Mouse (Mus musculus): ENCODE results near the gene Mast4. TPM values are rescaled to one million over a fixed set of nuclear protein-coding genes. Genes with fewer than 3 reads are reported as not detected.

The Mast4 gene
- polyA plus RNA-seq, 1 experiment: 10.8 TPM

GRCm38 (mm10) chr13:103025461-103025860 lies 308.8 kb downstream of the Mast4 start:
- Histone ChIP-seq H3K36me3 (ENCODE audit: control insufficient read depth, insufficient read depth) (no peaks in the 10 kb centered on the region), H3K79me2 (ENCODE audit: control insufficient read depth, insufficient read depth) (no peaks in the 10 kb centered on the region), H3ac (ENCODE audit: control insufficient read depth, insufficient read length, low read depth) (no peak overlapping the region), H3K4me3 (ENCODE audit: insufficient read depth, poor library complexity, severe bottlenecking) (no peak overlapping the region), H3K79me3 (ENCODE audit: low read depth) (no peaks in the 10 kb centered on the region), H3K27me3 (ENCODE audit: control insufficient read depth, insufficient read depth, insufficient read length) (no peaks in the 10 kb centered on the region)
- no peak for TF ChIP-seq FOSL1 (IDR thresholded peaks at IDR 0.05; ENCODE audit: insufficient read depth, low read length, poor library complexity, severe bottlenecking)
- TF ChIP-seq MYOD1 (IDR thresholded peaks at IDR 0.05; ENCODE audit: control insufficient read depth, insufficient read length, low read depth): no peak
- TF ChIP-seq CEBPB (IDR thresholded peaks at IDR 0.05; ENCODE audit: low read depth): no peak
- no peak for TF ChIP-seq CTCF (IDR thresholded peaks at IDR 0.05; ENCODE audit: control insufficient read depth, insufficient read depth, insufficient read length)
- TF ChIP-seq MYOG (IDR thresholded peaks at IDR 0.05; ENCODE audit: control insufficient read depth, extremely low read depth, insufficient read length): no peak
- TF ChIP-seq USF1 (IDR thresholded peaks at IDR 0.05; ENCODE audit: low read depth): no peak
- no peak for TF ChIP-seq MAX (IDR thresholded peaks at IDR 0.05)

DNA sequence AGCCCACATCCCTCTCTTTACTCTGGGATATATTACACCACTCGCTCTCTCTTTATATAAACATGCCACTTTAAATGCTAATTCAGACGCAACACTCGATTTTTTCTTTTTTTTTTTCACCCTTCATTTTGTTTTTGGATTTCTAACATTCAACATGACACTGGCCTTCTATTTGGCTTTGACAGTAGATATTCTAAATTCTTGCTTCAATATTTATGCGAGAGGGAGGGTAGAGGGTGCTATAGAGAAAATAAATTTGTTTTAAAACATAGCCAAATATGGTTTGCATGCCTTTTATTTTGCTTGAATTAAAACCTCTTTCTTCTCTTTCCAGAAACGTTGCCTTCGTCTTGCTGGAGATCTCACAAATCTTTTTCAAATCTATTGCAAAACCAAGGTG lies 315.8 kb downstream of the Mast4 start:
- H3K36me3 ChIP-seq (ENCODE audit: control insufficient read depth, insufficient read depth): no peaks in the 10 kb centered on the region
- no peak overlapping the region for H3K4me3 ChIP-seq (ENCODE audit: insufficient read depth, poor library complexity, severe bottlenecking)
- no peaks in the 10 kb centered on the region for H3K79me2 ChIP-seq (ENCODE audit: control insufficient read depth, insufficient read depth)
- H3ac ChIP-seq (ENCODE audit: control insufficient read depth, insufficient read length, low read depth): no peak overlapping the region
- no peaks in the 10 kb centered on the region for H3K27me3 ChIP-seq (ENCODE audit: control insufficient read depth, insufficient read depth, insufficient read length)
- TF ChIP-seq MYOD1 (IDR thresholded peaks at IDR 0.05; ENCODE audit: control insufficient read depth, insufficient read length, low read depth) (no peak), CTCF (IDR thresholded peaks at IDR 0.05; ENCODE audit: control insufficient read depth, insufficient read depth, insufficient read length) (no peak), FOSL1 (IDR thresholded peaks at IDR 0.05; ENCODE audit: insufficient read depth, low read length, poor library complexity, severe bottlenecking) (no peak), MYOG (IDR thresholded peaks at IDR 0.05; ENCODE audit: control insufficient read depth, extremely low read depth, insufficient read length) (no peak), USF1 (IDR thresholded peaks at IDR 0.05; ENCODE audit: low read depth) (no peak), CEBPB (IDR thresholded peaks at IDR 0.05; ENCODE audit: low read depth) (no peak), MAX (IDR thresholded peaks at IDR 0.05) (no peak)
- H3K79me3 ChIP-seq (ENCODE audit: low read depth): no peaks in the 10 kb centered on the region

- no peak overlapping the region for H3K4me3 ChIP-seq (ENCODE audit: insufficient read depth, poor library complexity, severe bottlenecking)
- H3K36me3 ChIP-seq (ENCODE audit: control insufficient read depth, insufficient read depth): no peaks in the 10 kb centered on the region
Measured at GRCm38 (mm10) chr13:103017661-103018060, 316.6 kb downstream of the Mast4 start.

DNA sequence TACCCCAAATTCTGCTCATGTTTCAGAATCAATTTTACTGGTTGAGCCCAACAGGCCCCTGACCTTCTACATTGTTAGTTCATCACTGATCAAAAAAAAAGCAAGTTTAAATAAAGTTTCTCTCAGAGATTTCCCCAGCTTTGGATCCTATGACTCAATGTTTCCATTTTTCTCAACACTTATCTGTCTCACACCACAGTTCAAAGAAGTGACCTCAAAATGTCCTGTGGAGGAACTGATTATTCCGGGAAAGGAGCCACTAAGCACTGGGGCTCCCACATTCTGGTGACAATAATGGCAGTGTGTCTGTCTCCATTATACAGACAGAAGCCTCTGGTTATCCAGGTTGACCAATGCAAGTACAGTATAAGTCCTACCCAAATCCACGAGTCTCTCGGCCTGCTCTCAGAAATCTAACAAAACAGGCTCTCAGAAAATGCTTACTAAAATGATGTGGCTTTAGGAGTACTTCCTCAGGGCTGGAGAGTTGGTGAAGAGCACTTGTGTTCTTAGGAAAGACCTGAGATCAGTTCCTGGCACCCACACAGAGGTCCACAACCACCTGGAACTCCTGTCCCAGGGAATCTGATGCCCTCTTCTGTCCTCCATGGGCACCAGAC lies 319.1 kb downstream of the Mast4 start:
- H3K36me3 ChIP-seq (ENCODE audit: control insufficient read depth, insufficient read depth): no peaks in the 10 kb centered on the region
- no peak overlapping the region for H3K4me3 ChIP-seq (ENCODE audit: insufficient read depth, poor library complexity, severe bottlenecking)
- H3K79me2 ChIP-seq (ENCODE audit: control insufficient read depth, insufficient read depth): no peaks in the 10 kb centered on the region
- no peaks in the 10 kb centered on the region for H3K79me3 ChIP-seq (ENCODE audit: low read depth)
- no peaks in the 10 kb centered on the region for H3K27me3 ChIP-seq (ENCODE audit: control insufficient read depth, insufficient read depth, insufficient read length)
- TF ChIP-seq CTCF (IDR thresholded peaks at IDR 0.05; ENCODE audit: control insufficient read depth, insufficient read depth, insufficient read length) (no peak), MAX (IDR thresholded peaks at IDR 0.05) (no peak), MYOD1 (IDR thresholded peaks at IDR 0.05; ENCODE audit: control insufficient read depth, insufficient read length, low read depth) (no peak), FOSL1 (IDR thresholded peaks at IDR 0.05; ENCODE audit: insufficient read depth, low read length, poor library complexity, severe bottlenecking) (no peak), USF1 (IDR thresholded peaks at IDR 0.05; ENCODE audit: low read depth) (no peak), MYOG (IDR thresholded peaks at IDR 0.05; ENCODE audit: control insufficient read depth, extremely low read depth, insufficient read length) (no peak), CEBPB (IDR thresholded peaks at IDR 0.05; ENCODE audit: low read depth) (no peak)
- H3ac ChIP-seq (ENCODE audit: control insufficient read depth, insufficient read length, low read depth): no peak overlapping the region

More at GRCm38 (mm10) chr13:103017661-103018060, 316.6 kb downstream of the Mast4 start:
- no peak overlapping the region for H3ac ChIP-seq (ENCODE audit: control insufficient read depth, insufficient read length, low read depth)
- H3K79me3 ChIP-seq (ENCODE audit: low read depth): no peaks in the 10 kb centered on the region
- TF ChIP-seq CTCF (IDR thresholded peaks at IDR 0.05; ENCODE audit: control insufficient read depth, insufficient read depth, insufficient read length) (no peak), MYOD1 (IDR thresholded peaks at IDR 0.05; ENCODE audit: control insufficient read depth, insufficient read length, low read depth) (no peak), MAX (IDR thresholded peaks at IDR 0.05) (no peak), CEBPB (IDR thresholded peaks at IDR 0.05; ENCODE audit: low read depth) (no peak), USF1 (IDR thresholded peaks at IDR 0.05; ENCODE audit: low read depth) (no peak), FOSL1 (IDR thresholded peaks at IDR 0.05; ENCODE audit: insufficient read depth, low read length, poor library complexity, severe bottlenecking) (no peak), MYOG (IDR thresholded peaks at IDR 0.05; ENCODE audit: control insufficient read depth, extremely low read depth, insufficient read length) (no peak)
- H3K27me3 ChIP-seq (ENCODE audit: control insufficient read depth, insufficient read depth, insufficient read length): no peaks in the 10 kb centered on the region
- no peaks in the 10 kb centered on the region for H3K79me2 ChIP-seq (ENCODE audit: control insufficient read depth, insufficient read depth)

- Histone ChIP-seq H3K27me3 (ENCODE audit: control insufficient read depth, insufficient read depth, insufficient read length) (no peaks in the 10 kb centered on the region), H3K79me2 (ENCODE audit: control insufficient read depth, insufficient read depth) (no peaks in the 10 kb centered on the region), H3K36me3 (ENCODE audit: control insufficient read depth, insufficient read depth) (no peaks in the 10 kb centered on the region), H3ac (ENCODE audit: control insufficient read depth, insufficient read length, low read depth) (no peak overlapping the region), H3K4me3 (ENCODE audit: insufficient read depth, poor library complexity, severe bottlenecking) (no peak overlapping the region), H3K79me3 (ENCODE audit: low read depth) (no peaks in the 10 kb centered on the region)
- TF ChIP-seq CTCF (IDR thresholded peaks at IDR 0.05; ENCODE audit: control insufficient read depth, insufficient read depth, insufficient read length) (no peak), MYOG (IDR thresholded peaks at IDR 0.05; ENCODE audit: control insufficient read depth, extremely low read depth, insufficient read length) (no peak), MYOD1 (IDR thresholded peaks at IDR 0.05; ENCODE audit: control insufficient read depth, insufficient read length, low read depth) (no peak), CEBPB (IDR thresholded peaks at IDR 0.05; ENCODE audit: low read depth) (no peak), USF1 (IDR thresholded peaks at IDR 0.05; ENCODE audit: low read depth) (no peak), FOSL1 (IDR thresholded peaks at IDR 0.05; ENCODE audit: insufficient read depth, low read length, poor library complexity, severe bottlenecking) (no peak), MAX (IDR thresholded peaks at IDR 0.05) (no peak)
Measured at GRCm38 (mm10) chr13:103014631-103015030, 319.7 kb downstream of the Mast4 start.

Measured in C2C12 (cell line).